Mouse (Mus musculus): Measurements from ENCODE around the gene Cdc14b. TPM values are rescaled to one million over a fixed set of nuclear protein-coding genes. Genes with fewer than 3 reads are reported as not detected.

The Cdc14b gene
- polyA plus RNA-seq, 1 experiment from 2014 or later: 12.7 TPM

- Histone ChIP-seq H3K9me3 (no peaks in the 10 kb centered on the region), H3K27me3 (no peaks in the 10 kb centered on the region), H3K4me1 (peaks cover 16% of the 10 kb centered on the region), H3K4me3 (peak within 1 kb of the TSS; percentile 86), H3K9ac (peak within 1 kb of the TSS; percentile 76), H3K27ac (peak within 1 kb of the TSS; percentile 81), H3K36me3 (peaks cover 3% of the 10 kb centered on the region; the same call in 1 of the 2 replicates), H3K4me2 (peak within 1 kb of the TSS; percentile 90)
- peak; percentile 100 for ATAC-seq (ENCODE audit: insufficient number of reproducible peaks, low FRiP score, low TSS enrichment, low read depth)
- under 1% methylated on average over 23 of the region's 31 CpGs for WGBS
These were observed 113.6 kb downstream of the Cdc14b start, which contains the start of gene Habp4 for GRCm38 (mm10) chr13:64161548-64161915. Gene Habp4, plus strand, starts transcription at chr13:64161824.

GRCm38 (mm10) chr13:64156966-64157365, 118.1 kb downstream of the Cdc14b start:
- Histone ChIP-seq H3K36me3 (no peaks in the 10 kb centered on the region), H3K4me2 (no peak overlapping the region), H3K9ac (no peak overlapping the region), H3K27ac (no peak overlapping the region), H3K27me3 (no peaks in the 10 kb centered on the region), H3K4me1 (peaks cover 14% of the 10 kb centered on the region), H3K9me3 (no peaks in the 10 kb centered on the region), H3K4me3 (no peak overlapping the region)
- no peak for ATAC-seq (ENCODE audit: insufficient number of reproducible peaks, low FRiP score, low TSS enrichment, low read depth)

GRCm38 (mm10) chr13:64155171-64155571, 119.9 kb downstream of the Cdc14b start:
- Histone ChIP-seq H3K9me3 (no peaks in the 10 kb centered on the region), H3K4me1 (peaks cover 16% of the 10 kb centered on the region; the same call in 1 of the 2 replicates), H3K4me2 (no peak overlapping the region), H3K36me3 (no peaks in the 10 kb centered on the region), H3K27ac (no peak overlapping the region), H3K27me3 (no peaks in the 10 kb centered on the region), H3K9ac (no peak overlapping the region), H3K4me3 (no peak overlapping the region)
- WGBS: 11% methylated on average over 1 of the region's 1 CpGs
- ATAC-seq (ENCODE audit: insufficient number of reproducible peaks, low FRiP score, low TSS enrichment, low read depth): no peak

- no peaks in the 10 kb centered on the region for H3K9me3 ChIP-seq
- H3K4me3 ChIP-seq: no peak overlapping the region
- no peak overlapping the region for H3K4me2 ChIP-seq
- no peaks in the 10 kb centered on the region for H3K36me3 ChIP-seq
- H3K27me3 ChIP-seq: no peaks in the 10 kb centered on the region
- no peak overlapping the region for H3K9ac ChIP-seq
- H3K27ac ChIP-seq: no peak overlapping the region
- peaks cover 16% of the 10 kb centered on the region; the same call in 1 of the 2 replicates for H3K4me1 ChIP-seq
- ATAC-seq (ENCODE audit: insufficient number of reproducible peaks, low FRiP score, low TSS enrichment, low read depth): no peak
- WGBS: 56% methylated on average over 2 of the region's 2 CpGs
These were observed 120.4 kb downstream of the Cdc14b start for GRCm38 (mm10) chr13:64154651-64155050.

- H3K9me3 ChIP-seq: no peaks in the 10 kb centered on the region
These were observed 121.3 kb downstream of the Cdc14b start for GRCm38 (mm10) chr13:64153751-64154267.

GRCm38 (mm10) chr13:64153083-64153682, 121.9 kb downstream of the Cdc14b start, which contains the start of gene Zfp367:
Gene Zfp367, minus strand, starts transcription at chr13:64153202.
- H3K4me2 ChIP-seq: peak within 1 kb of the TSS; percentile 96
- no peaks in the 10 kb centered on the region for H3K36me3 ChIP-seq
- no peaks in the 10 kb centered on the region for H3K27me3 ChIP-seq
- H3K4me1 ChIP-seq: peaks cover 16% of the 10 kb centered on the region; the same call in 1 of the 2 replicates
- ATAC-seq (ENCODE audit: insufficient number of reproducible peaks, low FRiP score, low TSS enrichment, low read depth): peak; percentile 96
- no peaks in the 10 kb centered on the region for H3K9me3 ChIP-seq
- H3K9ac ChIP-seq: peak within 1 kb of the TSS; percentile 76
- peak within 1 kb of the TSS; percentile 89 for H3K27ac ChIP-seq
- under 1% methylated on average over 51 of the region's 56 CpGs for WGBS
- peak within 1 kb of the TSS; percentile 89 for H3K4me3 ChIP-seq

More at GRCm38 (mm10) chr13:64153751-64154267, 121.3 kb downstream of the Cdc14b start:
- H3K4me3 ChIP-seq: peak overlapping the region; percentile 89
- H3K9ac ChIP-seq: 0 out of 2 replicates have a peak overlapping the region, but pooled peaks have one; percentile 33
- H3K4me1 ChIP-seq: peaks cover 16% of the 10 kb centered on the region; the same call in 1 of the 2 replicates
- H3K4me2 ChIP-seq: peak overlapping the region; percentile 96
- WGBS: 2% methylated on average over 18 of the region's 18 CpGs
- no peak for ATAC-seq (ENCODE audit: insufficient number of reproducible peaks, low FRiP score, low TSS enrichment, low read depth)
- no peaks in the 10 kb centered on the region for H3K36me3 ChIP-seq
- peak overlapping the region; percentile 47; the same call in 1 of the 2 replicates for H3K27ac ChIP-seq
- H3K27me3 ChIP-seq: no peaks in the 10 kb centered on the region

- H3K9me3 ChIP-seq: no peaks in the 10 kb centered on the region
- H3K4me2 ChIP-seq: peak overlapping the region; percentile 96
- H3K4me1 ChIP-seq: peaks cover 16% of the 10 kb centered on the region; the same call in 1 of the 2 replicates
- 0 out of 2 replicates have a peak, but pooled peaks have one; percentile 2 for ATAC-seq (ENCODE audit: insufficient number of reproducible peaks, low FRiP score, low TSS enrichment, low read depth)
- H3K27me3 ChIP-seq: no peaks in the 10 kb centered on the region
- H3K4me3 ChIP-seq: peak overlapping the region; percentile 89
- H3K9ac ChIP-seq: peak overlapping the region; percentile 76
- peak overlapping the region; percentile 89 for H3K27ac ChIP-seq
- H3K36me3 ChIP-seq: no peaks in the 10 kb centered on the region
- under 1% methylated on average over 60 of the region's 61 CpGs for WGBS
These were observed 122.4 kb downstream of the Cdc14b start for GRCm38 (mm10) chr13:64152671-64153082.

- peaks cover 16% of the 10 kb centered on the region; the same call in 1 of the 2 replicates for H3K4me1 ChIP-seq
- WGBS: under 1% methylated on average over 42 of the region's 42 CpGs
These were observed 122.8 kb downstream of the Cdc14b start for GRCm38 (mm10) chr13:64152241-64152669.

GRCm38 (mm10) chr13:64150121-64150520, 125.0 kb downstream of the Cdc14b start:
- no peak for ATAC-seq (ENCODE audit: insufficient number of reproducible peaks, low FRiP score, low TSS enrichment, low read depth)
- H3K4me1 ChIP-seq: peaks cover 10% of the 10 kb centered on the region; the same call in 1 of the 2 replicates
- H3K9ac ChIP-seq: no peak overlapping the region
- no peak overlapping the region for H3K4me2 ChIP-seq
- no peak overlapping the region for H3K27ac ChIP-seq
- no peak overlapping the region for H3K4me3 ChIP-seq
- H3K9me3 ChIP-seq: no peaks in the 10 kb centered on the region
- 68% methylated on average over 5 of the region's 5 CpGs for WGBS
- H3K36me3 ChIP-seq: no peaks in the 10 kb centered on the region
- H3K27me3 ChIP-seq: no peaks in the 10 kb centered on the region

More at GRCm38 (mm10) chr13:64152241-64152669, 122.8 kb downstream of the Cdc14b start:
- Histone ChIP-seq H3K9me3 (no peaks in the 10 kb centered on the region), H3K27ac (peak overlapping the region; percentile 89), H3K36me3 (no peaks in the 10 kb centered on the region), H3K4me2 (peak overlapping the region; percentile 96), H3K27me3 (no peaks in the 10 kb centered on the region), H3K9ac (peak overlapping the region; percentile 76), H3K4me3 (peak overlapping the region; percentile 89)
- ATAC-seq (ENCODE audit: insufficient number of reproducible peaks, low FRiP score, low TSS enrichment, low read depth): no peak

Other genes starting within 250 kb of the Cdc14b start
- gene Hsd17b3, start 186.1 kb downstream of the Cdc14b start, polyA plus RNA-seq (2015; fragmentation: Nextera tagmentation; extraction: Ambion mirVana): not detected in 2 replicates
- gene Slc35d2, start 145.9 kb downstream of the Cdc14b start, polyA plus RNA-seq (2015; fragmentation: Nextera tagmentation; extraction: Ambion mirVana): 6.3 and 7.5 TPM in 2 replicates
- 21.0 and 21.2 TPM in 2 replicates for gene Zfp367, start 122.1 kb downstream of the Cdc14b start, polyA plus RNA-seq (2015; fragmentation: Nextera tagmentation; extraction: Ambion mirVana)
- gene Habp4, start 113.5 kb downstream of the Cdc14b start, polyA plus RNA-seq (2015; fragmentation: Nextera tagmentation; extraction: Ambion mirVana): 18.7 and 21.5 TPM in 2 replicates
- gene Aaed1, start 37.4 kb upstream of the Cdc14b start, polyA plus RNA-seq (2015; fragmentation: Nextera tagmentation; extraction: Ambion mirVana): 44.8 and 46.3 TPM in 2 replicates
- gene Ctsl, start 95.6 kb upstream of the Cdc14b start, polyA plus RNA-seq (2015; fragmentation: Nextera tagmentation; extraction: Ambion mirVana): 242 and 254 TPM in 2 replicates
- gene Cdk20, start 157.0 kb upstream of the Cdc14b start, polyA plus RNA-seq (2015; fragmentation: Nextera tagmentation; extraction: Ambion mirVana): 13.7 and 16.8 TPM in 2 replicates
- gene Fam240b, start 222.5 kb upstream of the Cdc14b start, polyA plus RNA-seq (2015; fragmentation: Nextera tagmentation; extraction: Ambion mirVana): not detected in 2 replicates